Mouse (Mus musculus): Measurements from ENCODE around the gene Coil.

Coil gene

DNA sequence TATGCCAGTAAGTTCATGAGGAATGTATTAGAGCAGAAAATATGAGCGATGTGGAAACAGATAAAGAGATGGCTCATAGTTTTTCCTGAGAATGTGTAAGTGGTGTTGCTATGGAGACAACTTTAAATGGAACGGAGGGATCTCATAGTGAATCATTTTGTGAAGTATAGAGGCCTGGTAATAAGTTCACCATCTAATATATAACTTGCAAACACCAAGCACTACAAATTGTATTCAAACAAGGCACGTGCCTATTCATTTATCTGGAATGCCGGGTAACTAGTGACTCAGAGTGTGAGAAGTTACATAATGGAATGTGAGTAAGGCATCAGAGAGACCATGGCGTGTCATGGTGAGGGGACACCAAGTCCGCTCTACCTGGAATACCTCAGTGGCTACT lies 68.4 kb downstream of the Coil start:
- no peak for TF ChIP-seq GATA4 (IDR thresholded peaks at IDR 0.05; ENCODE audit: insufficient replicate concordance, low read length)

GRCm38 (mm10) chr11:89039325-89039724 lies 69.3 kb downstream of the Coil start:
- no peak for TF ChIP-seq GATA4 (IDR thresholded peaks at IDR 0.05; ENCODE audit: insufficient replicate concordance, low read length)
